Mouse (Mus musculus) liver, embryonic 11.5 days (tissue): ENCODE results near the gene Slc29a1. TPM values are rescaled to one million over a fixed set of nuclear protein-coding genes. Genes with fewer than 3 reads are reported as not detected.

Experiments
- ATAC-seq: fragments of 200-750 bp; cut with Nextera tagmentation; replicated peaks from 2 replicates; pipeline ENCODE4 v1.8.0; 2017; ENCODE audit warnings: moderate number of reproducible peaks, mild to moderate bottlenecking, moderate TSS enrichment, moderate library complexity; ENCODE audit not compliant: low FRiP score
- DNase-seq: peaks from one replicate; pipeline ENCODE4 v3.0.0-alpha.2; 2017; ENCODE audit warnings: low spot score
- H3K27ac ChIP-seq: fragments of 300-500 bp; sonication (generic); 2 replicates; pipeline ENCODE4 v1.5.1; 2014; ENCODE audit warnings: mild to moderate bottlenecking, low read depth, low read length, control low read depth
- H3K27me3 ChIP-seq: fragments of 300-500 bp; sonication (generic); replicated peaks from 2 replicates; pipeline ENCODE4 v1.6.1; 2014; ENCODE audit warnings: low read length, mixed read lengths; ENCODE audit not compliant: control insufficient read depth, insufficient read depth
- H3K36me3 ChIP-seq: fragments of 300-500 bp; sonication (generic); 2 replicates; pipeline ENCODE4 v1.6.1; 2014; ENCODE audit warnings: mild to moderate bottlenecking, low read length, moderate library complexity, mixed read lengths; ENCODE audit not compliant: control insufficient read depth, insufficient read depth
- H3K4me1 ChIP-seq: fragments of 300-500 bp; sonication (generic); replicated peaks from 2 replicates; pipeline ENCODE4 v1.6.1; 2014; ENCODE audit warnings: low read length, mixed read lengths; ENCODE audit not compliant: control insufficient read depth, insufficient read depth
- H3K4me2 ChIP-seq: fragments of 300-500 bp; sonication (generic); 2 replicates; pipeline ENCODE4 v1.6.1; 2014; ENCODE audit warnings: mild to moderate bottlenecking, control low read depth, moderate library complexity
- H3K4me3 ChIP-seq: fragments of 300-500 bp; sonication (generic); 2 replicates; pipeline ENCODE4 v1.5.1; 2014; ENCODE audit warnings: low read depth, low read length, control low read depth
- H3K9ac ChIP-seq: fragments of 300-500 bp; sonication (generic); 2 replicates; pipeline ENCODE4 v1.6.1; 2014; ENCODE audit warnings: low read depth, low read length, control low read depth
- H3K9me3 ChIP-seq: fragments of 300-500 bp; sonication (generic); 2 replicates; pipeline ENCODE4 v1.6.1; 2016; ENCODE audit warnings: low read length, inconsistent platforms, mixed read lengths; ENCODE audit not compliant: control insufficient read depth
- WGBS: fragments of 180-500 bp; shearing (Covaris S2); extraction: QIAGEN DNeasy Blood & Tissue Kit; methylation state at CpG from one replicate; pipeline ENCODE4 v1.1.7; 2014; 5-methylcytosine and 5-hydroxymethylcytosine counted together
- polyA plus RNA-seq: library from polyadenylated mRNA; unstranded; fragments of >200 nt; fragmentation: Nextera tagmentation; extraction: Ambion mirVana; gene quantifications from 2 replicates; pipeline ENCODE4 v1.2.1, GENCODE M21; 2014

Slc29a1 gene
- polyA plus RNA-seq, 1 experiment from 2014 or later: 277 TPM

DNA sequence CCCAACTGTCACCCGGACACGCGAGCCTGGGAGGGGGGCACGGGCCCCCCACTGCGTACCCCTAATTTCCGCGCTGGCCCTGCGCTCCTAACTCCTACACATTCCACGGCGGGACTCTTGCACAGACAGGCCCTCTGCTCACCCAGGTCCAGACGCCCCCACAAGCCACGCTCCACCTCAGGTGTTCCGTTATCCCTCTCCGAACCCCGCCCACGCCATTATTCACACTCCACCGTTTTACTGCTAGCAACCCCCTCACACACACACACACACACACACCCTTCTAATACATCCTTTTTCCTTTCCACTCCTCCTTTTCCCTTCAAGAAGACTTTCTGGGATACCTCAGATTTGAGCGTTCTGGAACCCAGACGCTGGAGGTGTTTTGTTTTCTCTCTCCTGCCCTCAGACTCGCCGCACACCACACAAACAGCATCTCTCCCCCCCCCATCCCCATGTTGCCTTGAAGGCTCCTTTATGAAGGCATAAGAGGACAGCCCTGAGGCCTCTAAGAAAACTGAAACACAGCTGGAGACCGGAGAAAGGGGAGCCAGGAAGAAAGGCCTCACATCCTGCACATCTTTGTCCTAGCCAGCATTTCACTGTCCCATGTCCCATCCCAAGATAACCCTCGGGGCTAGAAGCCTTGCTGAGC is 3.5 kb downstream of the Slc29a1 start:
- peaks cover 73% of the 10 kb centered on the region for H3K4me1 ChIP-seq
- no peaks in the 10 kb centered on the region for H3K9me3 ChIP-seq
- peak overlapping the region; percentile 93 for H3K9ac ChIP-seq
- ATAC-seq (no peak), DNase-seq (no peak)
- 9% methylated on average over 23 of the region's 23 CpGs for WGBS
- H3K36me3 ChIP-seq: no peaks in the 10 kb centered on the region
- peak overlapping the region; percentile 99 for H3K4me2 ChIP-seq
- H3K4me3 ChIP-seq: peak overlapping the region; percentile 82
- H3K27me3 ChIP-seq: peaks cover 10% of the 10 kb centered on the region
- peak overlapping the region; percentile 91 for H3K27ac ChIP-seq

DNA sequence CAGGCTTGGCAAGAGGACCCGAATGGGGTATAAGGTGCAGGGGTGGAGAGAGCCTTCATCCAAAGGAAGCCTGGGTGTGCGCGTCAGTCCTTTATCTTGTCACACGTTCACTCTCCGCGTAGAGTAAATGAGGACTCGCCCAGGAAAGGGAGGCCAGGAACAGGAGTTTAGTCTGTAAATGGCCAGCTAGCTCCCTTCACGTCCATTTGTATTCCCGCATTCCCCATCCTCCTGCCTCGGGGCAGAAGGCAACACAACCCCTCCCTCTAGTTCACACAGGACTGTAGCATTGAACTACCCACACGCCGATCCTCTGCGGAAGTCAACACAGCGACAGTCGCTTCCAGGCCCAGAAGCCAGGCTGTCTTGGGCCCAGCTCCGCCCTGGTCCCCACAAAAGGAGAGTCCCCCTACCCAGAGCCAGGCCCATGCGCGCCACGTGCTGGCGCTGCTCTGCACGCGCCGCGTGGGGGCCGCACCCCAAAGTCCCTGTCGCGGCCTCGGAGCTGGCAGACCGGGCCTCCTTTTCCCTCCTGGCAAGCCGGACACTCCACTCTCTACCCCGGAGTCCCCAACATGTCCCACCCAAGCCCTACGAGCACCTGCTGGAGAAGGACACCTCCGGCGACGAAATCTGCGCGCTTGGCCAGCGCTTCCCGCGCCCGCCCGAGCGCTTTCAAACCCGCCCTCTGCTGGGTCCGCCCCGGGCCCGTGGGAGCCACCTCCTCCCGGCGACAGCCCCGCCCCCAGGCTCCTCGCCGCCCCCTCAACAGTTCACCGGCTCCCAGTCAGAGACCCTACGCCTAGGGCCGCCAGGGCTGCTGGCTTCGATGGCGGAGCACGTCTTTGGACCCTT is 4.3 kb downstream of the Slc29a1 start:
- peak overlapping the region; percentile 99 for H3K4me2 ChIP-seq
- H3K36me3 ChIP-seq: peaks cover 2% of the 10 kb centered on the region
- H3K27me3 ChIP-seq: peaks cover 5% of the 10 kb centered on the region
- no peaks in the 10 kb centered on the region for H3K9me3 ChIP-seq
- ATAC-seq: peak; percentile 63
- peak overlapping the region; percentile 91 for H3K27ac ChIP-seq
- DNase-seq: peak; percentile 84
- H3K4me3 ChIP-seq: peak overlapping the region; percentile 82
- peak overlapping the region; percentile 93 for H3K9ac ChIP-seq
- WGBS: under 1% methylated on average over 58 of the region's 58 CpGs
- H3K4me1 ChIP-seq: peaks cover 66% of the 10 kb centered on the region

DNA sequence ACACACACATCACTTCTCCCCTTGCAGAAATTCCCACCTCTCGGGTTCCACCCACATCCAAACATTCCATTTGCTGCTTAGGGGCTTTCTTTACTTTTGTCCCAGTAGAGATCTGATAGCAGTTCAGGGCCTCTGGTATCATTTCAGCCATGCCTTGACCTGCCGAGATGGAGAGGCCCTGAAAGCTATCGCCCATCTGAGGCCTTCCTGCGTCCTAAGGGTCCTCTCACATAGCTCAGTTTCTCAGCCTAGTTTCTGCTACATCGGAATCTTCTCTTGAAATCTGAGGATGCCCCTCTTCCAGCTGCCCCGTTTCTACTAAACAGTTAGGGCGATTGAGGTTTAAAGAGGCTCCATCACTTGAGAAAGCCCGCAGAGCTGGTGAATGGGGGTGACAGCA is 5.2 kb downstream of the Slc29a1 start:
- 25% methylated on average over 8 of the region's 8 CpGs for WGBS
- Histone ChIP-seq H3K4me1 (peaks cover 57% of the 10 kb centered on the region), H3K36me3 (peaks cover 11% of the 10 kb centered on the region), H3K27me3 (peaks cover 3% of the 10 kb centered on the region; the same call in 1 of the 2 replicates), H3K4me2 (peak overlapping the region; percentile 99), H3K9ac (peak overlapping the region; percentile 93), H3K9me3 (no peaks in the 10 kb centered on the region), H3K4me3 (peak overlapping the region; percentile 82), H3K27ac (peak overlapping the region; percentile 91)
- ATAC-seq (no peak), DNase-seq (no peak)

DNA sequence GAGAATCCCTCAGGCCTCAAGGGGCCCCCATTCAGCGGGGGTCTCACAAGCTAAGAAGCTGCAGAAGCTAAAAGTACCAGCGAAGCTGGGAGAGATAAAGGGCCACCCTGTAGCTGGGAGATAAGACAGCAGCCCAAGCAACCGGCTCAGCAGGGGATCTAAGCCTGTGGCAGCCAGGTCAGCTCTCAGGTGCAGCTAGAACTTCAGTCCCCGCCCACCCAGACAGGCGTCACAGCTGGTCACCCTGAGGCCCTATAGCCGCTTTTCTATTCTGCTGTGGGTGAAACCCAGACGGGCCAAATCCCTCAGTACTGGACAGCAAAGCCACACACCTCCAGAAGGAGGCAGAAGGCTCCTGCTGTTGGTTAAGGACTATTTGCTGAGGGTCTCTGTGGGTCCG is 5.9 kb downstream of the Slc29a1 start:
- Histone ChIP-seq H3K4me2 (peak overlapping the region; percentile 99), H3K9me3 (no peaks in the 10 kb centered on the region), H3K4me3 (peak overlapping the region; percentile 82), H3K27me3 (peaks cover 3% of the 10 kb centered on the region; the same call in 1 of the 2 replicates), H3K4me1 (peaks cover 50% of the 10 kb centered on the region), H3K36me3 (peaks cover 18% of the 10 kb centered on the region), H3K9ac (peak overlapping the region; percentile 93), H3K27ac (peak overlapping the region; percentile 91)
- WGBS: 9% methylated on average over 8 of the region's 8 CpGs
- DNase-seq (no peak), ATAC-seq (peak; percentile 84)

DNA sequence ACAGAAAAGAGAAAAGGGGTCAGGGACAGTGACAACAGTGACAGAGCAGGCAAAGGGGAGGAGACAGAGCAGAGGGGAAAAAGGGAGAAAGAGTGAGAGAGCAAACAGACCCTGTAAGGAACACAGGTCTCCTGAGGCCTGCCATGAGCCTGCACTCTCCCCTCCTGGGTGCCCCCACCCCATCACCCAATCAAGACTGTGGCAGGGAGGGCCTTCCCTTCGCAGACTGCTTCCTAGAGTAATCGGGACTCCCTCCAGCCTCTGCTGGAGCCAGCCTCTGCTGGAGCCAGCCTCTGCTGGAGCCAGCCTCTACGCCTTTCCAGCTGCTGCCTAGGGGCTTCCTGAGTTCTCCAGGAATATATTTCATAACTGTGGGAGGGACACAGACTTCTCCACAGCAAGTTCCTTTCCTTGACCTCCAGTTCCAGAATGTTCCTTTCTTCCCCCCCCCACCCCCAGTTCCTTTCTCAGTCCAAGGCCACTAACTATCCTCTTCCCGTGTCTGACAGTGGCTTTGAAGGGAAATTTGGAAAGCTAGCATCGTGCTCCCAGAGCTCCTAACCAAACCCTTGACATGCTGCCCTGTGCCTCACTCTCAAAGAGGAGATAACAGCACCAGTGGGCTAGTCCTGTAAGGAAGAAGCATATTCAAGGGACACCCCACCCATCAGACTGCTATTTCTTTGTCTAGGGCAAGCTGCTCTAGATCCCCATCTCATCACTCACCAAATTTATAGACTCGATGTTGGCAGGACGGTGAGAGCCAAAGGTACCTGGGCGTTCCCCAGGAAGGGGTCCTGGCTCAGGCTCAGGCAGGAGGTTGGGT is 6.6 kb downstream of the Slc29a1 start:
- WGBS: 22% methylated on average over 8 of the region's 8 CpGs
- Histone ChIP-seq H3K4me3 (peak overlapping the region; percentile 82), H3K4me2 (peak overlapping the region; percentile 99), H3K9me3 (no peaks in the 10 kb centered on the region), H3K27ac (peak overlapping the region; percentile 91), H3K27me3 (peaks cover 3% of the 10 kb centered on the region; the same call in 1 of the 2 replicates), H3K4me1 (peaks cover 45% of the 10 kb centered on the region), H3K9ac (peak overlapping the region; percentile 93), H3K36me3 (peaks cover 25% of the 10 kb centered on the region)
- ATAC-seq: peak; percentile 66
- DNase-seq: no peak

DNA sequence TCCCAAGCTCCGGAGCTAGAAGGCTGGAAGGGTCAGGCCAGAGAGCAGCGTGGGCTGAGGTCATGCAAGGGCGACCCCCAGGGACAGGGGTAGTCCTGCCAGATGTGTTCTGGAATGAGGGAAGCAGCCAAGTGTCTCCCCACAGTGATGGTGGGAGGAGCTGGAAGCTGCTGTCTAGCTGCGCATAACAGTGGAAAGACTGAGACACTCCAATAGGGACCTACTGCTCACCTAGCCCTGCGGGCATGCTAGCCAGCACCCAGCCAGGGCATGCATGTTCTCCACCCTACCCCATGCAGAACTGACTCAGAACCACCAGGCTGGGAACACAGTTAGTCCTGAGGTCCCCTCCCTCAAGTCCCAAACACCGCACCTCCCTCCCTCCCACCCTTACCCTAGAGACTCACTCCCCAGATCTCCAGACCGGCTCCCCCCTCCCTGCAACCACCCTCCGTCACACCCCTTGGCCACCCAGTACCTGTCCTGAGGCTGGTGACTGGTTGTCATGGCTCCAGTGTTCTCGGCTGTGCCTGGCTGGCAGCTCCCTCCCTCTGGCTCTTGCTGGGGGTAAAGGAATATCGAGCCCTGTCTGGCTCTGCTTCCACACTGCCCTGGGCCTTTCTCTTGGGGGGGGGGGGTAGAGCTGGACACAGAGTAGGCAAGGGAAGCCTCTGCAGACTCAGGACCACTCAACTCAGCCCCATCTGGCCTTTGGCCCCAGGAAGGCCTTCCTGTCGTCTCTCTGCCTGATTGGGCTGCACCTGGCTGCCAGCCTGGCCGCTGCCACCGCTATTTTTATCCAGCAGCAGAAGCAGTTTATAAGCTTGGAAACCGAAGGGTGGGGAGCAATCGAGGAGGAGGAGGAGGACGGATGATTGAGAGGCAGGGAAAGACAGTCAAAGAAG is 7.5 kb downstream of the Slc29a1 start:
- ATAC-seq (no peak), DNase-seq (no peak)
- H3K9ac ChIP-seq: peak overlapping the region; percentile 93
- peak overlapping the region; percentile 99 for H3K4me2 ChIP-seq
- peak overlapping the region; percentile 82 for H3K4me3 ChIP-seq
- peaks cover 32% of the 10 kb centered on the region for H3K36me3 ChIP-seq
- H3K27ac ChIP-seq: peak overlapping the region; percentile 91
- H3K9me3 ChIP-seq: no peaks in the 10 kb centered on the region
- H3K27me3 ChIP-seq: peaks cover 3% of the 10 kb centered on the region; the same call in 1 of the 2 replicates
- WGBS: 58% methylated on average over 16 of the region's 16 CpGs
- H3K4me1 ChIP-seq: peaks cover 41% of the 10 kb centered on the region

DNA sequence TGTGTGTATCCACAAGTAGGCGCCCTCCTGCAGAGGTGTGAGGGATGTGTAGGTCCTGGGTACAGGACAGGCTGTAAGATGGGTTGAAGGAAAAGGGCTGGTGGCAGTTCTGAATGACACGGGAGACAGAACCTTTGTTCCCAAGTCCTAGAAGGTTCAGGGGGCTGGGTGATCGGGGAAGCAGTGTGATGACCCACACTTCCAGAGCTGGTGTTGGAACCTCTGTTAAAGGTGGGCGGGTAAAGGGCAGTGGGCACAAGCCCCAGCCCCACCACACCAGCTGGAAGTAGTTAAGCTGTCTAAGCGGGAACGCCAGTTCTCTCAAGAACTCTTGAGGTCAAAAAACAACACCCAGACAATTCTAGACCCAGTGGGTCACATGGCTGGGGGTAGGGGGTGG is 9.0 kb downstream of the Slc29a1 start:
- H3K9me3 ChIP-seq: no peaks in the 10 kb centered on the region
- no peak for DNase-seq
- no peak overlapping the region for H3K4me2 ChIP-seq
- peaks cover 35% of the 10 kb centered on the region for H3K4me1 ChIP-seq
- WGBS: 83% methylated on average over 6 of the region's 6 CpGs
- H3K9ac ChIP-seq: no peak overlapping the region
- peaks cover 42% of the 10 kb centered on the region for H3K36me3 ChIP-seq
- no peak overlapping the region for H3K4me3 ChIP-seq
- no peak overlapping the region for H3K27ac ChIP-seq
- no peak for ATAC-seq
- H3K27me3 ChIP-seq: no peaks in the 10 kb centered on the region; the same call in 1 of the 2 replicates
